Mouse (Mus musculus): ENCODE results near the gene Hap1. TPM values are rescaled to one million over a fixed set of nuclear protein-coding genes. Genes with fewer than 3 reads are reported as not detected.
"Not testable (repeated sequence)": the region's sequence is repeated elsewhere in the genome, so short reads cannot be mapped to it uniquely, and the experiment has no call there.

Gene Hap1
- total RNA-seq, 2 experiments from 2014 or later = 150 to 194 TPM

GRCm38 (mm10) chr11:100335731-100336130, 20.2 kb downstream of the Hap1 start:
- Histone ChIP-seq H3K4me3 (no peak overlapping the region), H3K27ac (no peak overlapping the region)
- no peak for TF ChIP-seq CTCF (IDR thresholded peaks at IDR 0.05)
- no peak for DNase-seq (ENCODE audit: extremely low spot score in 1 of 2, low spot score in 2 of 2)
- intact Hi-C loops (cut with DNase I) = no loop called here

GRCm38 (mm10) chr11:100333944-100334457, 21.9 kb downstream of the Hap1 start, which contains the start of gene Gast:
Gene Gast (plus strand): TSS chr11:100334407.
- Histone ChIP-seq H3K4me3 (no peak within 1 kb of the TSS), H3K27ac (peak within 1 kb of the TSS; percentile 45)
- no peak for TF ChIP-seq CTCF (IDR thresholded peaks at IDR 0.05)
- intact Hi-C loops (cut with DNase I) = no loop called here
- DNase-seq (ENCODE audit: extremely low spot score in 1 of 2, low spot score in 2 of 2) = no peak

- no peak for TF ChIP-seq CTCF (IDR thresholded peaks at IDR 0.05)
- H3K27ac ChIP-seq = peak overlapping the region; percentile 45
Observed at GRCm38 (mm10) chr11:100332766-100333515, 23.0 kb downstream of the Hap1 start.

GRCm38 (mm10) chr11:100330816-100331375, 25.0 kb downstream of the Hap1 start:
- DNase-seq (ENCODE audit: extremely low spot score in 1 of 2, low spot score in 2 of 2); H3K27ac ChIP-seq; H3K4me3 ChIP-seq; intact Hi-C loops (cut with DNase I): not testable (repeated sequence)

More at GRCm38 (mm10) chr11:100332766-100333515, 23.0 kb downstream of the Hap1 start:
- DNase-seq (ENCODE audit: extremely low spot score in 1 of 2, low spot score in 2 of 2) = peak; percentile 55 to 63
- no peak overlapping the region for H3K4me3 ChIP-seq
- intact Hi-C loops (cut with DNase I) = no loop called here

- Histone ChIP-seq H3K4me3 (no peak overlapping the region), H3K27ac (no peak overlapping the region)
- peak in 1 of 2 experiments; percentile 63 for DNase-seq (ENCODE audit: extremely low spot score in 1 of 2, low spot score in 2 of 2)
- no peak for TF ChIP-seq CTCF (IDR thresholded peaks at IDR 0.05)
- intact Hi-C loops (cut with DNase I) = no loop called here
Observed at GRCm38 (mm10) chr11:100330235-100330634, 25.7 kb downstream of the Hap1 start.

- H3K4me3 ChIP-seq = no peak overlapping the region
- intact Hi-C loops (cut with DNase I) = no loop called here
- no peak for DNase-seq (ENCODE audit: extremely low spot score in 1 of 2, low spot score in 2 of 2)
- no peak overlapping the region for H3K27ac ChIP-seq
- TF ChIP-seq CTCF (IDR thresholded peaks at IDR 0.05) = no peak
Observed at GRCm38 (mm10) chr11:100327761-100328160, 28.2 kb downstream of the Hap1 start.

- no peak for DNase-seq (ENCODE audit: extremely low spot score in 1 of 2, low spot score in 2 of 2)
- intact Hi-C loops (cut with DNase I) = no loop called here
- no peak; the same call in 1 of the 2 replicates for TF ChIP-seq CTCF (IDR thresholded peaks at IDR 0.05)
- H3K27ac ChIP-seq = no peak overlapping the region
- no peak overlapping the region for H3K4me3 ChIP-seq
Observed at GRCm38 (mm10) chr11:100327316-100327715, 28.6 kb downstream of the Hap1 start.

GRCm38 (mm10) chr11:100325062-100325629, 30.8 kb downstream of the Hap1 start:
- no peak for TF ChIP-seq CTCF (IDR thresholded peaks at IDR 0.05)
- H3K27ac ChIP-seq = no peak overlapping the region
- no peak overlapping the region for H3K4me3 ChIP-seq
- intact Hi-C loops (cut with DNase I) = no loop called here
- no peak for DNase-seq (ENCODE audit: extremely low spot score in 1 of 2, low spot score in 2 of 2)

- intact Hi-C loops (cut with DNase I) = loop anchor here (2.0 kb wide), 1 partner anchor 29 kb away; no protein-coding TSS in a partner anchor
- DNase-seq (ENCODE audit: extremely low spot score in 1 of 2, low spot score in 2 of 2) = peak; percentile 47 to 54
- TF ChIP-seq CTCF (IDR thresholded peaks at IDR 0.05) = peak; percentile 81
- no peak overlapping the region for H3K4me3 ChIP-seq
- H3K27ac ChIP-seq = no peak overlapping the region
Observed at GRCm38 (mm10) chr11:100323578-100323977, 32.4 kb downstream of the Hap1 start.

GRCm38 (mm10) chr11:100322591-100323258, 33.2 kb downstream of the Hap1 start:
- TF ChIP-seq CTCF (IDR thresholded peaks at IDR 0.05) = no peak
- Histone ChIP-seq H3K4me3 (no peak overlapping the region), H3K27ac (no peak overlapping the region)
- no peak for DNase-seq (ENCODE audit: extremely low spot score in 1 of 2, low spot score in 2 of 2)
- intact Hi-C loops (cut with DNase I) = loop anchor here (2.0 kb wide), 1 partner anchor 30 kb away; no protein-coding TSS in a partner anchor

- peak overlapping the region; percentile 13 for H3K4me3 ChIP-seq
- not testable (repeated sequence) for DNase-seq (ENCODE audit: extremely low spot score in 1 of 2, low spot score in 2 of 2); H3K27ac ChIP-seq
- intact Hi-C loops (cut with DNase I) = loop anchor here (2.0 kb wide), 1 partner anchor 31 kb away; no protein-coding TSS in a partner anchor
Observed at GRCm38 (mm10) chr11:100321479-100322305, 34.2 kb downstream of the Hap1 start.

- Histone ChIP-seq H3K27ac (peak overlapping the region; percentile 98), H3K4me3 (peak overlapping the region; percentile 98)
- intact Hi-C loops (cut with DNase I); DNase-seq (ENCODE audit: extremely low spot score in 1 of 2, low spot score in 2 of 2): not testable (repeated sequence)
Observed at GRCm38 (mm10) chr11:100320701-100321410, 35.1 kb downstream of the Hap1 start.

Measured in left cerebral cortex, adult 2 months (tissue).